Mouse (Mus musculus) limb, embryonic 14.5 days (tissue): ENCODE measurements around the gene Togaram2. TPM values are rescaled to one million over a fixed set of nuclear protein-coding genes. Genes with fewer than 3 reads are reported as not detected.

Source experiments
- ATAC-seq: fragments of 200-750 bp; cut with Nextera tagmentation; 2 replicates; pipeline ENCODE4 v1.8.0; 2017; ENCODE audit warnings: low read depth, moderate number of reproducible peaks, moderate TSS enrichment; ENCODE audit not compliant: low FRiP score
- DNase-seq: peaks from one replicate; pipeline ENCODE4 v3.0.0-alpha.2; 2015; ENCODE audit warnings: low spot score
- H3K27ac ChIP-seq: fragments of 300-500 bp; sonication (generic); replicated peaks from 2 replicates; pipeline ENCODE4 v1.5.1; 2014; ENCODE audit warnings: low read depth, mild to moderate bottlenecking, low read length, moderate library complexity, mixed read lengths
- H3K27me3 ChIP-seq: fragments of 300-500 bp; sonication (generic); 2 replicates; pipeline ENCODE4 v1.6.1; 2014; ENCODE audit warnings: low read length, mixed read lengths; ENCODE audit not compliant: control insufficient read depth, insufficient read depth
- H3K36me3 ChIP-seq: fragments of 300-500 bp; sonication (generic); 2 replicates; pipeline ENCODE4 v1.6.1; 2014; ENCODE audit warnings: mild to moderate bottlenecking, low read length, moderate library complexity, mixed read lengths; ENCODE audit not compliant: control insufficient read depth, insufficient read depth
- H3K4me1 ChIP-seq: fragments of 300-500 bp; sonication (generic); 2 replicates; pipeline ENCODE4 v1.6.1; 2014; ENCODE audit warnings: antibody characterized with exemption, low read length, mixed read lengths; ENCODE audit not compliant: control insufficient read depth, insufficient read depth
- H3K4me2 ChIP-seq: fragments of 300-500 bp; sonication (generic); replicated peaks from 2 replicates; pipeline ENCODE4 v1.6.1; 2014; ENCODE audit warnings: low read depth, mild to moderate bottlenecking, low read length, moderate library complexity; ENCODE audit not compliant: severe bottlenecking
- H3K4me3 ChIP-seq: fragments of 300-500 bp; sonication (generic); replicated peaks from 2 replicates; pipeline ENCODE4 v1.5.1; 2014; ENCODE audit warnings: low read length
- H3K9ac ChIP-seq: fragments of 300-500 bp; sonication (generic); 2 replicates; pipeline ENCODE4 v1.6.1; 2014; ENCODE audit warnings: mild to moderate bottlenecking, low read depth, low read length, moderate library complexity; ENCODE audit not compliant: severe bottlenecking
- H3K9me3 ChIP-seq: fragments of 300-500 bp; sonication (generic); 2 replicates; pipeline ENCODE4 v1.6.1; 2016; ENCODE audit warnings: low read length; ENCODE audit not compliant: control insufficient read depth
- POLR2A ChIP-seq: fragments of 200-500 bp; IDR thresholded peaks from 2 replicates; pipeline ENCODE4 v1.8.0; 2012; ENCODE audit warnings: inconsistent platforms, mild to moderate bottlenecking, moderate library complexity, borderline replicate concordance; ENCODE audit not compliant: insufficient read depth, insufficient read length; ENCODE audit errors: extremely low read depth
- WGBS: fragments of 180-500 bp; shearing (Covaris S2); extraction: QIAGEN DNeasy Blood & Tissue Kit; methylation state at CpG from one replicate; pipeline ENCODE4 v1.1.7; 2014; 5-methylcytosine and 5-hydroxymethylcytosine counted together
- polyA plus RNA-seq, 2 experiments: library from polyadenylated mRNA; depleted of rRNA in 1 of 2; stranded (reverse) in 1 of 2; unstranded in 1 of 2; fragments of >200 nt; fragmentation: Nextera tagmentation in 1 of 2; extraction: Ambion mirVana in 1 of 2; gene quantifications; 2 replicates each; pipeline versions ENCODE4 v1.2.1 to v1.2.3; 2012 to 2014

Togaram2 gene
- polyA plus RNA-seq, 2 experiments = 0.08 to 0.24 TPM

GRCm38 (mm10) chr17:71721019-71721418 lies 48.0 kb downstream of the Togaram2 start:
- WGBS = 69% methylated on average over 3 of the region's 3 CpGs
- DNase-seq (no peak), ATAC-seq (no peak)
- Histone ChIP-seq H3K4me2 (no peak overlapping the region), H3K9me3 (no peaks in the 10 kb centered on the region), H3K27me3 (no peaks in the 10 kb centered on the region), H3K4me3 (no peak overlapping the region), H3K4me1 (no peaks in the 10 kb centered on the region), H3K27ac (no peak overlapping the region), H3K9ac (no peak overlapping the region), H3K36me3 (no peaks in the 10 kb centered on the region)
- TF ChIP-seq POLR2A = no peak

DNA sequence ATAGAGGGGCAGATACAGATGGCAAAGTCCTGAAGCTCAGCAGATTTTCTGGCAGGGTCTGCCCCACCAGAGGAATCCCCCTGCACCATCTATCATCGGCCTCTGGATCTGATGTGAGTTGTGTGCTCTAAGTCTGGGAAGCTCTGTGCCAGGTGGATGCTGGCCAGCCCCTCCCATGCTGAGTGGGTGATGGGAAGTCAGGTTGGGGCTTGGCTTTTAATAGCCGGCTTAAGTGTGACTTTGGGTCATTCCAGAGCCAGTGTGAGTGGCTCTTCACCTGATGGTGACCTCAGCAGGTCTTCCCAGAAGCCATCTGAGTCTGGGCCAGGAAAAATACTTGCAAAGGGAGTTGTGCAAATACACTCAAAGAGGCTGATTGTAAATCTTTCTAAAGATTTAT lies 57.6 kb downstream of the Togaram2 start:
- H3K36me3 ChIP-seq = no peaks in the 10 kb centered on the region
- H3K4me1 ChIP-seq = no peaks in the 10 kb centered on the region
- H3K27ac ChIP-seq = no peak overlapping the region
- no peak overlapping the region for H3K4me3 ChIP-seq
- ATAC-seq = no peak
- no peak overlapping the region for H3K4me2 ChIP-seq
- H3K27me3 ChIP-seq = no peaks in the 10 kb centered on the region
- no peak for DNase-seq
- TF ChIP-seq POLR2A = no peak
- 52% methylated on average over 2 of the region's 2 CpGs for WGBS
- no peaks in the 10 kb centered on the region for H3K9me3 ChIP-seq
- no peak overlapping the region for H3K9ac ChIP-seq

GRCm38 (mm10) chr17:71736442-71736841 lies 63.4 kb downstream of the Togaram2 start:
- no peaks in the 10 kb centered on the region for H3K27me3 ChIP-seq
- no peaks in the 10 kb centered on the region for H3K4me1 ChIP-seq
- no peak for DNase-seq
- WGBS = 65% methylated on average over 3 of the region's 3 CpGs
- H3K9ac ChIP-seq = no peak overlapping the region
- no peaks in the 10 kb centered on the region for H3K9me3 ChIP-seq
- H3K4me3 ChIP-seq = no peak overlapping the region
- no peaks in the 10 kb centered on the region for H3K36me3 ChIP-seq
- H3K4me2 ChIP-seq = no peak overlapping the region
- no peak for TF ChIP-seq POLR2A
- no peak for ATAC-seq
- no peak overlapping the region for H3K27ac ChIP-seq

DNA sequence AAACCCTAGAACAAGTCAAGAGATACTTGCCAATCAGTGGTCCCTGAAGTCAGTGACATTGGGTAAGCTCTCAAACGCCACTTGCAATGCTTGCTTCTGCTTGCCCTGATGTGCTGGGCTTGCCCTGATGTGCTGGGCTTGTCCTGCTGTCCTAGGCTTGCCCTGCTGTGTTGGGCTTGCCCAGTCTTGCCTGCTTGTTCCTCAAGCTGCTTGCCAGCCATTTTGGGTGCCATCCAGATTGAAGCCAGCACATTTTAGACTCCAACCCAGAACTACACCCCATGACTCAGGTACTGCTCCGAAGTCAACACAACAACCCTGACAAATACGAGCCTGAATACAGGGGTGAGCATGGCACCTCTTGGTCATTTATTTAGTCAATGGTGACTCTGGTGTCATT lies 69.1 kb downstream of the Togaram2 start:
- no peak for ATAC-seq

GRCm38 (mm10) chr17:71742935-71743334 lies 69.9 kb downstream of the Togaram2 start:
- 42% methylated on average over 5 of the region's 5 CpGs for WGBS
- no peak for TF ChIP-seq POLR2A
- no peak overlapping the region for H3K4me2 ChIP-seq

More for the DNA sequence above, 69.1 kb downstream of the Togaram2 start:
- no peak for TF ChIP-seq POLR2A
- H3K4me2 ChIP-seq = no peak overlapping the region
- H3K9ac ChIP-seq = no peak overlapping the region
- WGBS = 82% methylated on average over 3 of the region's 3 CpGs
- no peak overlapping the region for H3K27ac ChIP-seq
- no peaks in the 10 kb centered on the region for H3K4me1 ChIP-seq
- DNase-seq = no peak
- no peaks in the 10 kb centered on the region for H3K9me3 ChIP-seq
- no peaks in the 10 kb centered on the region for H3K36me3 ChIP-seq
- H3K4me3 ChIP-seq = no peak overlapping the region
- H3K27me3 ChIP-seq = no peaks in the 10 kb centered on the region

DNA sequence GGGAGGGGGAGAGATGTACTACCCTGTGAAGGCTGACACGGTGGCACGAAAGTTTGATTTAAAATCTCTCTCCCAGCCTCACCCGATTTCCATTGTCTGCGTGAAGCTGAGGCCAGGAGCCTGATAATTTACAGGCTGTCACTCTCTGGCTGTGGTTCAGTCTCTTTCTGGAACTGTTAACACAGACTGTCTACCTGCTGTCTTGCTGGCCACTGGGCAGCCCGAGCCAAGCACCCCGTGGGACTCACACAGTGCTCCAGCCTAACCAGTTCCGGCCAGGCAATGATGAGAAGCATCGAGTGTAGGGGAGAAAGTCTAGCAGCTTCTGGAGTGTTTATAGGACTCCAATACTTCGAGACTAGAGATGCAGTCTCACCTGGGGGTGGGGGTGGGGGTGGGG lies 73.1 kb downstream of the Togaram2 start:
- H3K36me3 ChIP-seq = no peaks in the 10 kb centered on the region
- WGBS = 70% methylated on average over 9 of the region's 9 CpGs
- no peak overlapping the region for H3K4me2 ChIP-seq
- no peak overlapping the region for H3K9ac ChIP-seq
- H3K4me1 ChIP-seq = no peaks in the 10 kb centered on the region
- no peak for TF ChIP-seq POLR2A
- H3K9me3 ChIP-seq = no peaks in the 10 kb centered on the region
- H3K4me3 ChIP-seq = no peak overlapping the region
- no peaks in the 10 kb centered on the region for H3K27me3 ChIP-seq
- no peak for DNase-seq
- ATAC-seq = no peak
- H3K27ac ChIP-seq = no peak overlapping the region

More at GRCm38 (mm10) chr17:71742935-71743334, 69.9 kb downstream of the Togaram2 start:
- Histone ChIP-seq H3K4me1 (no peaks in the 10 kb centered on the region), H3K27ac (no peak overlapping the region), H3K9ac (no peak overlapping the region), H3K4me3 (no peak overlapping the region), H3K27me3 (no peaks in the 10 kb centered on the region), H3K9me3 (no peaks in the 10 kb centered on the region), H3K36me3 (no peaks in the 10 kb centered on the region)
- no peak for ATAC-seq
- no peak for DNase-seq
